Mouse (Mus musculus) gastrocnemius, adult 18-20 months (tissue): ENCODE measurements at regions not wholly inside any gene's neighbourhood (a gene's known extent, or its start where the extent isn't known, plus 50 kb on each side); places are given as distances from the start of the nearest gene placed in this dataset.
A peak's percentile ranks its signal among the peaks of the same experiment; 100 is the strongest.

Experiments used
- DNase-seq: peaks from one replicate; pipeline ENCODE4 v3.0.0; 2021; ENCODE audit warnings: low spot score

- DNase-seq = no peak
These were observed 53.8 kb upstream of the Tbx18 start for GRCm38 (mm10) chr9:87784872-87785271.

GRCm38 (mm10) chr9:87811746-87812145 lies 80.7 kb upstream of the Tbx18 start:
- no peak for DNase-seq

- no peak for DNase-seq
These were observed 91.2 kb upstream of the Tbx18 start for GRCm38 (mm10) chr9:87822276-87822675.

- no peak for DNase-seq
These were observed 93.7 kb upstream of the Tbx18 start for GRCm38 (mm10) chr9:87824691-87825230.

GRCm38 (mm10) chr9:87843898-87844297 lies 112.8 kb upstream of the Tbx18 start:
- DNase-seq = peak; percentile 72

GRCm38 (mm10) chr9:87844453-87844852 lies 113.4 kb upstream of the Tbx18 start:
- peak; percentile 34 for DNase-seq

GRCm38 (mm10) chr9:87848882-87849281 lies 117.8 kb upstream of the Tbx18 start:
- no peak for DNase-seq

GRCm38 (mm10) chr9:87850133-87850532 lies 119.1 kb upstream of the Tbx18 start:
- DNase-seq = no peak

GRCm38 (mm10) chr9:87861588-87861987 lies 130.5 kb upstream of the Tbx18 start:
- no peak for DNase-seq

- no peak for DNase-seq
These were observed 134.2 kb upstream of the Tbx18 start for GRCm38 (mm10) chr9:87865236-87865635.

- no peak for DNase-seq
These were observed 141.4 kb upstream of the Tbx18 start for GRCm38 (mm10) chr9:87872384-87872905.

GRCm38 (mm10) chr9:87882587-87882986 lies 151.5 kb upstream of the Tbx18 start:
- DNase-seq = no peak

GRCm38 (mm10) chr9:87883069-87883468 lies 152.0 kb upstream of the Tbx18 start:
- no peak for DNase-seq

- no peak for DNase-seq
These were observed 163.0 kb upstream of the Tbx18 start for GRCm38 (mm10) chr9:87894051-87894450.

GRCm38 (mm10) chr9:87894596-87894995 lies 163.5 kb upstream of the Tbx18 start:
- no peak for DNase-seq

- no peak for DNase-seq
These were observed 164.5 kb upstream of the Tbx18 start for GRCm38 (mm10) chr9:87895526-87895925.

- no peak for DNase-seq
These were observed 166.3 kb upstream of the Tbx18 start for GRCm38 (mm10) chr9:87897336-87897735.

- DNase-seq = no peak
These were observed 168.3 kb upstream of the Tbx18 start for GRCm38 (mm10) chr9:87899368-87899767.

- no peak for DNase-seq
These were observed 168.7 kb upstream of the Tbx18 start for GRCm38 (mm10) chr9:87899800-87900199.

- no peak for DNase-seq
These were observed 190.2 kb upstream of the Tbx18 start for GRCm38 (mm10) chr9:87921291-87921690.

- DNase-seq = no peak
These were observed 194.1 kb upstream of the Tbx18 start for GRCm38 (mm10) chr9:87925151-87925550.

GRCm38 (mm10) chr9:87933230-87933629 lies 202.2 kb upstream of the Tbx18 start:
- DNase-seq = no peak

GRCm38 (mm10) chr9:87952426-87952825 lies 221.4 kb upstream of the Tbx18 start:
- no peak for DNase-seq

GRCm38 (mm10) chr9:87954941-87955340 lies 223.9 kb upstream of the Tbx18 start:
- no peak for DNase-seq
